Mouse (Mus musculus) liver, embryonic 14.5 days (tissue): ENCODE measurements around the gene Smyd4.

Source experiments
- CTCF ChIP-seq: IDR thresholded peaks from 2 replicates; pipeline ENCODE4 v1.5.1; 2016; ENCODE audit warnings: antibody characterized with exemption, low read depth, control low read depth
- EP300 ChIP-seq: IDR thresholded peaks from 2 replicates; pipeline ENCODE4 v1.6.1; 2016; ENCODE audit warnings: antibody characterized with exemption, low read depth

- TF ChIP-seq EP300: 0 out of 2 replicates have a peak, but pooled peaks have one; percentile 28
- TF ChIP-seq CTCF: no peak
These were observed 91.1 kb downstream of the Smyd4 start, which contains the start of gene Serpinf2 for GRCm38 (mm10) chr11:75439363-75439762.
